Mouse (Mus musculus): ENCODE measurements at regions not wholly inside any gene's neighbourhood (a gene's known extent, or its start where the extent isn't known, plus 50 kb on each side); places are given as distances from the start of the nearest gene placed in this dataset.

- Histone ChIP-seq H3K4me3 (no peak overlapping the region), H3K4me1 (no peaks in the 10 kb centered on the region), H3K4me2 (no peak overlapping the region), H3K27ac (no peak overlapping the region), H3K9ac (no peak overlapping the region), H3K9me3 (no peaks in the 10 kb centered on the region), H3K27me3 (no peaks in the 10 kb centered on the region), H3K36me3 (no peaks in the 10 kb centered on the region)
- no peak for ATAC-seq (ENCODE audit: insufficient number of reproducible peaks, low FRiP score, low TSS enrichment, low read depth)
- WGBS = 50% methylated on average over 1 of the region's 1 CpGs
Observed at GRCm38 (mm10) chr6:93474981-93475380, 531.7 kb upstream of the Adamts9 start.

GRCm38 (mm10) chr6:93467867-93468266 is 524.6 kb upstream of the Adamts9 start:
- H3K27ac ChIP-seq = no peak overlapping the region
- H3K4me3 ChIP-seq = no peak overlapping the region
- no peak for ATAC-seq (ENCODE audit: insufficient number of reproducible peaks, low FRiP score, low TSS enrichment, low read depth)
- no peaks in the 10 kb centered on the region for H3K36me3 ChIP-seq
- 85% methylated on average over 5 of the region's 5 CpGs for WGBS
- H3K9ac ChIP-seq = no peak overlapping the region
- H3K27me3 ChIP-seq = no peaks in the 10 kb centered on the region
- H3K4me2 ChIP-seq = no peak overlapping the region
- no peaks in the 10 kb centered on the region for H3K4me1 ChIP-seq
- H3K9me3 ChIP-seq = no peaks in the 10 kb centered on the region

- 63% methylated on average over 4 of the region's 4 CpGs for WGBS
- no peaks in the 10 kb centered on the region for H3K27me3 ChIP-seq
Observed at GRCm38 (mm10) chr6:93462861-93463260, 519.6 kb upstream of the Adamts9 start.

GRCm38 (mm10) chr6:93461374-93461773 is 518.1 kb upstream of the Adamts9 start:
- Histone ChIP-seq H3K27me3 (no peaks in the 10 kb centered on the region), H3K4me1 (no peaks in the 10 kb centered on the region), H3K4me3 (no peak overlapping the region), H3K27ac (no peak overlapping the region), H3K4me2 (no peak overlapping the region), H3K9ac (no peak overlapping the region), H3K36me3 (no peaks in the 10 kb centered on the region), H3K9me3 (no peaks in the 10 kb centered on the region)
- no peak for ATAC-seq (ENCODE audit: insufficient number of reproducible peaks, low FRiP score, low TSS enrichment, low read depth)
- 83% methylated on average over 3 of the region's 3 CpGs for WGBS

More at GRCm38 (mm10) chr6:93462861-93463260, 519.6 kb upstream of the Adamts9 start:
- Histone ChIP-seq H3K4me3 (no peak overlapping the region), H3K4me2 (no peak overlapping the region), H3K9ac (no peak overlapping the region), H3K4me1 (no peaks in the 10 kb centered on the region), H3K9me3 (no peaks in the 10 kb centered on the region), H3K27ac (no peak overlapping the region), H3K36me3 (no peaks in the 10 kb centered on the region)
- ATAC-seq (ENCODE audit: insufficient number of reproducible peaks, low FRiP score, low TSS enrichment, low read depth) = no peak

GRCm38 (mm10) chr6:93457613-93458012 is 514.3 kb upstream of the Adamts9 start:
- Histone ChIP-seq H3K27me3 (no peaks in the 10 kb centered on the region), H3K9me3 (no peaks in the 10 kb centered on the region), H3K9ac (no peak overlapping the region), H3K36me3 (no peaks in the 10 kb centered on the region), H3K4me2 (no peak overlapping the region), H3K4me1 (no peaks in the 10 kb centered on the region), H3K4me3 (no peak overlapping the region), H3K27ac (no peak overlapping the region)
- no peak for ATAC-seq (ENCODE audit: insufficient number of reproducible peaks, low FRiP score, low TSS enrichment, low read depth)
- WGBS = 40% methylated on average over 4 of the region's 4 CpGs

- Histone ChIP-seq H3K9me3 (no peaks in the 10 kb centered on the region), H3K4me1 (no peaks in the 10 kb centered on the region), H3K27me3 (no peaks in the 10 kb centered on the region), H3K4me3 (no peak overlapping the region), H3K9ac (no peak overlapping the region), H3K4me2 (no peak overlapping the region), H3K36me3 (no peaks in the 10 kb centered on the region), H3K27ac (no peak overlapping the region)
- ATAC-seq (ENCODE audit: insufficient number of reproducible peaks, low FRiP score, low TSS enrichment, low read depth) = no peak
- 89% methylated on average over 9 of the region's 9 CpGs for WGBS
Observed at GRCm38 (mm10) chr6:93456383-93457033, 513.2 kb upstream of the Adamts9 start.

- H3K27me3 ChIP-seq = no peaks in the 10 kb centered on the region
- no peak overlapping the region for H3K27ac ChIP-seq
- peaks cover 5% of the 10 kb centered on the region; the same call in 1 of the 2 replicates for H3K4me1 ChIP-seq
- H3K9me3 ChIP-seq = no peaks in the 10 kb centered on the region
- no peak for ATAC-seq (ENCODE audit: insufficient number of reproducible peaks, low FRiP score, low TSS enrichment, low read depth)
- no peak overlapping the region for H3K9ac ChIP-seq
- whole genome bisulfite sequencing = 72% methylated on average over 16 of the region's 16 CpGs
- H3K4me3 ChIP-seq = no peak overlapping the region
- no peak overlapping the region for H3K4me2 ChIP-seq
- no peaks in the 10 kb centered on the region for H3K36me3 ChIP-seq
Observed at GRCm38 (mm10) chr6:93445568-93445967, 502.3 kb upstream of the Adamts9 start.

GRCm38 (mm10) chr6:93445124-93445523 is 501.8 kb upstream of the Adamts9 start:
- Histone ChIP-seq H3K27me3 (no peaks in the 10 kb centered on the region), H3K36me3 (no peaks in the 10 kb centered on the region), H3K27ac (no peak overlapping the region), H3K9me3 (no peaks in the 10 kb centered on the region), H3K4me2 (no peak overlapping the region), H3K4me3 (no peak overlapping the region), H3K4me1 (peaks cover 5% of the 10 kb centered on the region; the same call in 1 of the 2 replicates), H3K9ac (no peak overlapping the region)
- WGBS = 55% methylated on average over 5 of the region's 5 CpGs
- no peak for ATAC-seq (ENCODE audit: insufficient number of reproducible peaks, low FRiP score, low TSS enrichment, low read depth)

- no peak overlapping the region for H3K4me2 ChIP-seq
- H3K9me3 ChIP-seq = no peaks in the 10 kb centered on the region
- H3K27ac ChIP-seq = peak overlapping the region; percentile 1
- H3K4me3 ChIP-seq = no peak overlapping the region
- no peaks in the 10 kb centered on the region for H3K27me3 ChIP-seq
- 32% methylated on average over 11 of the region's 11 CpGs for WGBS
- no peak overlapping the region for H3K9ac ChIP-seq
- ATAC-seq (ENCODE audit: insufficient number of reproducible peaks, low FRiP score, low TSS enrichment, low read depth) = no peak
- no peaks in the 10 kb centered on the region for H3K36me3 ChIP-seq
- H3K4me1 ChIP-seq = peaks cover 5% of the 10 kb centered on the region; the same call in 1 of the 2 replicates
Observed at GRCm38 (mm10) chr6:93443766-93444557, 500.7 kb upstream of the Adamts9 start.

- no peaks in the 10 kb centered on the region for H3K4me1 ChIP-seq
- 87% methylated on average over 1 of the region's 1 CpGs for WGBS
- no peaks in the 10 kb centered on the region for H3K27me3 ChIP-seq
- H3K27ac ChIP-seq = no peak overlapping the region
- H3K36me3 ChIP-seq = no peaks in the 10 kb centered on the region
- no peak for ATAC-seq (ENCODE audit: insufficient number of reproducible peaks, low FRiP score, low TSS enrichment, low read depth)
- H3K4me3 ChIP-seq = no peak overlapping the region
- no peaks in the 10 kb centered on the region for H3K9me3 ChIP-seq
- no peak overlapping the region for H3K9ac ChIP-seq
- H3K4me2 ChIP-seq = no peak overlapping the region
Observed at GRCm38 (mm10) chr6:93433446-93433845, 490.2 kb upstream of the Adamts9 start.

- Histone ChIP-seq H3K9me3 (no peaks in the 10 kb centered on the region), H3K36me3 (no peaks in the 10 kb centered on the region), H3K4me3 (no peak overlapping the region), H3K27ac (no peak overlapping the region), H3K4me1 (no peaks in the 10 kb centered on the region), H3K27me3 (no peaks in the 10 kb centered on the region), H3K4me2 (no peak overlapping the region), H3K9ac (no peak overlapping the region)
- ATAC-seq (ENCODE audit: insufficient number of reproducible peaks, low FRiP score, low TSS enrichment, low read depth) = no peak
- 91% methylated on average over 1 of the region's 1 CpGs for WGBS
Observed at GRCm38 (mm10) chr6:93426141-93426540, 482.8 kb upstream of the Adamts9 start.

- Histone ChIP-seq H3K27ac (no peak overlapping the region), H3K27me3 (no peaks in the 10 kb centered on the region), H3K4me2 (no peak overlapping the region), H3K9me3 (no peaks in the 10 kb centered on the region), H3K9ac (no peak overlapping the region), H3K4me3 (no peak overlapping the region), H3K4me1 (no peaks in the 10 kb centered on the region), H3K36me3 (no peaks in the 10 kb centered on the region)
- 46% methylated on average over 3 of the region's 3 CpGs for WGBS
- ATAC-seq (ENCODE audit: insufficient number of reproducible peaks, low FRiP score, low TSS enrichment, low read depth) = no peak
Observed at GRCm38 (mm10) chr6:93422906-93423305, 479.6 kb upstream of the Adamts9 start.

Measured in limb, embryonic 15.5 days (tissue).